Mouse (Mus musculus) urinary bladder, adult 2 months (tissue): ENCODE measurements around the gene Map3k7cl. TPM values are rescaled to one million over a fixed set of nuclear protein-coding genes. Genes with fewer than 3 reads are reported as not detected.

Experiments used
- DNase-seq: peaks from one replicate; pipeline ENCODE4 v3.0.0; 2022; ENCODE audit warnings: low spot score
- polyA plus RNA-seq: library from polyadenylated mRNA; depleted of rRNA; stranded (reverse); fragments of >200 nt; gene quantifications from 2 replicates; pipeline ENCODE4 v1.2.3, GENCODE M21; 2012; rRNA removed

The Map3k7cl gene
- polyA plus RNA-seq, 1 experiment = 2.8 TPM

- DNase-seq = no peak
These were observed 85.0 kb downstream of the Map3k7cl start for GRCm38 (mm10) chr16:87638098-87638497.

- no peak for DNase-seq
These were observed 89.1 kb downstream of the Map3k7cl start for GRCm38 (mm10) chr16:87642234-87642633.

GRCm38 (mm10) chr16:87644111-87644770, 91.1 kb downstream of the Map3k7cl start:
- no peak for DNase-seq

Other genes with a start within 250 kb of the Map3k7cl start
- 23.4 and 27.6 TPM in 2 replicates for gene N6amt1, start 199.1 kb upstream of the Map3k7cl start, polyA plus RNA-seq
- gene Ltn1, start 120.7 kb upstream of the Map3k7cl start, polyA plus RNA-seq = 11.4 and 11.7 TPM in 2 replicates
- 4.4 and 4.6 TPM in 2 replicates for gene Rwdd2b, start 112.8 kb upstream of the Map3k7cl start, polyA plus RNA-seq
- 39.5 and 47.9 TPM in 2 replicates for gene Usp16, start 98.6 kb upstream of the Map3k7cl start, polyA plus RNA-seq
- gene Cct8, start 57.5 kb upstream of the Map3k7cl start, polyA plus RNA-seq = 119 and 127 TPM in 2 replicates
- 6.8 and 8.9 TPM in 2 replicates for gene Bach1, start 145.6 kb downstream of the Map3k7cl start, polyA plus RNA-seq